In genomic region chr14:51913960-51914762, GRCm38 (mm10) we compare ENCODE assay signal across 8 mouse cellular contexts. TPM values are rescaled to one million over a fixed set of nuclear protein-coding genes. Genes with fewer than 3 reads are reported as not detected.
DNase-seq lines count a peak whose midpoint lies in the region; ATAC-seq and TF ChIP-seq lines count a peak whose summit lies in the region.

Ndrg2 (minus strand) TSS chr14:51914158.

- no peaks in the 10 kb centered on the region; the same call in 1 of the 2 replicates for H3K4me1 ChIP-seq in cortical plate, adult 2 months (ENCODE audit: control insufficient read depth, insufficient read depth, low read length)

- no peak for TF ChIP-seq CTCF in cortical plate, adult 2 months (IDR thresholded peaks at IDR 0.05; ENCODE audit: extremely low read depth, insufficient read depth, low read length)
- TF ChIP-seq CTCF in left cerebral cortex, adult 2 months (IDR thresholded peaks at IDR 0.05), result no peak

- TF ChIP-seq POLR2A in cortical plate, adult 2 months (IDR thresholded peaks at IDR 0.05; ENCODE audit: extremely low read depth, insufficient read depth, low read length), result no peak

- peak within 1 kb of the TSS; percentile 94 for H3K27ac ChIP-seq in cortical plate, adult 2 months (ENCODE audit: insufficient read depth, low read length)
- H3K27ac ChIP-seq in left cerebral cortex, adult 2 months, result peak within 1 kb of the TSS; percentile 91

- no peak for ATAC-seq in erythroid progenitor cell, adult 5-6 weeks (replicated peaks; ENCODE audit: low FRiP score, poor library complexity, severe bottlenecking)

- peak within 1 kb of the TSS; percentile 65 for H3K4me3 ChIP-seq in cortical plate, adult 2 months (ENCODE audit: insufficient read depth, low read length)
- peak within 1 kb of the TSS; percentile 77 for H3K4me3 ChIP-seq in left cerebral cortex, adult 2 months

- intact Hi-C loops in left cerebral cortex, adult 2 months (cut with DNase I), result loop anchor here (1.0 kb wide), 1 partner anchor 15 kb away; no protein-coding TSS in a partner anchor

- DNase-seq in adrenal gland, adult 2 months, result peak; percentile 85
- peak; percentile 95 for DNase-seq in gastrocnemius, postnatal 25 days
- peak; percentile 76 for DNase-seq in induced T-regulatory cell, adult 2 months (ENCODE audit: low read depth)
- peak; percentile 59 to 76 for DNase-seq in left cerebral cortex, adult 2 months (ENCODE audit: extremely low spot score in 1 of 2, low spot score in 2 of 2)
- DNase-seq in lung, postnatal 25 days (ENCODE audit: low spot score), result peak; percentile 82
- DNase-seq in retina, postnatal 1 day, result peak; percentile 73

RNA-seq across cellular contexts. Expression of gene Ndrg2, which starts in this region (rescaled TPM):
- total RNA-seq in adrenal gland, adult 2 months (2021), result 100 to 1,000 TPM; 223 to 343 TPM
- 390 and 417 TPM in 2 replicates for polyA plus RNA-seq in adrenal gland, adult 2 months (2012; rRNA removed)
- 955 and 1,100 TPM in 2 replicates for polyA plus RNA-seq in cortical plate, adult 2 months (2012; rRNA removed)
- 1,000 to 10,000 TPM; 1,373 to 1,538 TPM for total RNA-seq in gastrocnemius, postnatal 25 days (2021)
- 100 to 1,000 TPM; 793 to 811 TPM for total RNA-seq in left cerebral cortex, adult 2 months (2021)
- 18.4 TPM in 1 of 2 replicates, not detected in the other for total RNA-seq in erythroid progenitor cell, adult 5-6 weeks (2015; ENCODE audit: low replicate concordance)
- total RNA-seq in erythroid progenitor cell, adult 5-6 weeks (2017; ENCODE audit: low replicate concordance), result 5.9 and 9.2 TPM in 2 replicates

Comparison
In these comparisons a context has a peak if more than half of its experiments do, and no peak if none do; other contexts are left out.
1. RNA of gene Ndrg2 (total RNA-seq): 1,373 to 1,538 TPM in gastrocnemius, postnatal 25 days, 793 to 811 TPM in left cerebral cortex, adult 2 months and 223 to 343 TPM in adrenal gland, adult 2 months; 5.9 to 18.4 TPM in erythroid progenitor cell, adult 5-6 weeks; every median in the first group is over 10 times any median in the second.
2. Peak in every context shown above with its lines, with median percentiles within 50 percentile points of each other: DNase-seq.